ENCODE assay signal across 20 mouse cellular contexts in the genomic region with DNA sequence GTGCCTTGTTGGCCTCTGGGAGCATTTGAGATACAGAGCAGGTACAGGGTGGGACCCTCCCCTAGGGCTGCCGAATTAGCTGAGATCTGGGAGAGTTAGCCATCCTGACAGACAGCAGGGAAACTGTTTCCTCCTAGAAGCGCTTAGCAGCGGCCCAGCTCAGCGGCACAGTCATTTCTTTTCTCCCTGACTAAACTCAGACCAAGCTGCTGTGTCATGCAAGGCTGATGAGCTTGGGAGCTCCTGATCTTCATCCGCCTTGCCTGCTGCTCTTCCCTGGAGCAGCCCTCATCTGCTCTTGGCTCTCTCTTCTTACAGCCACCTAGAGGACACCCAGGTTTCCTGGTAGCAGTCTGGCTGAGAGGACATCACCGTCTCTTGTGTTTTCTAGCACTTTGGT.
"Had no signal": no experiment of that assay in that cellular context is flagged by ENCODE, and none has a peak within 500 bp of the region (broad histone marks: within the 10 kb centered on the region; RNA-seq: fewer than 3 reads in every experiment).

No protein-coding gene starts in this region.

- ATAC-seq: intestine, embryonic 16.5 days had no signal

- H3K9me3 ChIP-seq: limb, embryonic 12.5 days; limb, embryonic 15.5 days; neural tube, embryonic 13.5 days; stomach, embryonic 15.5 days had no signal

- DNase-seq: kidney, adult 2 months; kidney, postnatal 25 days; left cerebral cortex, postnatal 4 days; lung, adult 2 months; midbrain, embryonic 14.5 days; retina, postnatal 1 day; right cerebral cortex, postnatal 25 days; spleen, adult 18-20 months; thymus, adult 18-20 months; thymus, postnatal 36 days had no signal

- H3K27me3 ChIP-seq: limb, embryonic 12.5 days; limb, embryonic 15.5 days; neural tube, embryonic 13.5 days; stomach, embryonic 15.5 days had no signal

- H3K4me3 ChIP-seq: limb, embryonic 12.5 days; limb, embryonic 15.5 days; myocyte; neural tube, embryonic 13.5 days; stomach, embryonic 15.5 days had no signal

- H3K4me2 ChIP-seq: limb, embryonic 12.5 days; limb, embryonic 15.5 days; liver, embryonic 11.5 days; midbrain, embryonic 11.5 days; neural tube, embryonic 13.5 days; stomach, embryonic 15.5 days had no signal

- H3K9ac ChIP-seq: limb, embryonic 12.5 days; limb, embryonic 15.5 days; neural tube, embryonic 13.5 days; stomach, embryonic 15.5 days had no signal

- H3K4me1 ChIP-seq: stomach, embryonic 15.5 days had no signal

- H3K27ac ChIP-seq: kidney, postnatal 0 days; limb, embryonic 12.5 days; limb, embryonic 15.5 days; macrophage; neural tube, embryonic 13.5 days; stomach, embryonic 15.5 days had no signal
